Mouse (Mus musculus) liver, postnatal 0 days (tissue): ENCODE measurements around the gene Axdnd1.

ENCODE experiments used
- CTCF ChIP-seq: sonication (generic); IDR thresholded peaks from 2 replicates; pipeline ENCODE4 v1.5.1; 2016; ENCODE audit warnings: antibody characterized with exemption, low read depth
- EP300 ChIP-seq: IDR thresholded peaks from 2 replicates; pipeline ENCODE4 v1.6.1; 2016; ENCODE audit warnings: antibody characterized with exemption, low read depth, mild to moderate bottlenecking

DNA sequence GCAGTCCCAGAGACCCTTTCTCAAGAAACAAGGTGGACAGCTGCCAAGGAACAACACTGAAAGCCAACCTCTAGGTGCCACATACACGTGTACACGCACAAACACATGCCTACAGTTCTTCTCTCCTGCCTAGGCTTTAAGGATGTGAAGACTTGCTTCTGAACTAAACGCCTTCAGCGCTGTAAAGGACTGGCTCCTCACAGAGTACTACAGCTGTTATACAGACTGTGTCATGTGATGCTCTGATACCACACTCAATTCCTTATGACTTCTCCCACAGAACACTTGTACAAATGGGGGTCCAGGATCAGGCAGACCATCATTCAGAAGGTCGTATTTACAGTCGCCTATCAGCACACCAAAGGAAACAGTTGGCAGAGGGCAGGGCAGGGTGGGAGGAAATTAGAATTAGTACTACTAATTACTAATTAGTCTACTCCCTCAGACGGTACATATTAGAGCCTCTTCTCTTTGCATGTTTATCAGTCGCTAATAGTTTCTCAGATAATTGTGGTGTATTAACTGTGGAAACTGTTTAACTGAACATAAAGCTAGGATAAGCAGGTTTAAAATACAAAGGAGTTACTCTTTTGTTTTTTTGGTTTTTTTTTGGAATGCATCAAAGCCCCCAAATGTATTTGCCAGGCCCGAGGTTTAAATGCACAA is 132.3 kb downstream of the Axdnd1 start:
- TF ChIP-seq EP300 (no peak), CTCF (no peak)
